Mouse (Mus musculus) embryo, embryonic 11 days (tissue): ENCODE measurements around the gene 4931409K22Rik.

ENCODE experiments used
- DNase-seq: peaks from one replicate; pipeline ENCODE4 v3.0.0-alpha.2; 2015

4931409K22Rik gene

GRCm38 (mm10) chr5:24539571-24540296 lies 16.9 kb downstream of the 4931409K22Rik start:
- DNase-seq, result no peak

- DNase-seq, result no peak
Observed at GRCm38 (mm10) chr5:24537618-24538017, 19.0 kb downstream of the 4931409K22Rik start.

DNA sequence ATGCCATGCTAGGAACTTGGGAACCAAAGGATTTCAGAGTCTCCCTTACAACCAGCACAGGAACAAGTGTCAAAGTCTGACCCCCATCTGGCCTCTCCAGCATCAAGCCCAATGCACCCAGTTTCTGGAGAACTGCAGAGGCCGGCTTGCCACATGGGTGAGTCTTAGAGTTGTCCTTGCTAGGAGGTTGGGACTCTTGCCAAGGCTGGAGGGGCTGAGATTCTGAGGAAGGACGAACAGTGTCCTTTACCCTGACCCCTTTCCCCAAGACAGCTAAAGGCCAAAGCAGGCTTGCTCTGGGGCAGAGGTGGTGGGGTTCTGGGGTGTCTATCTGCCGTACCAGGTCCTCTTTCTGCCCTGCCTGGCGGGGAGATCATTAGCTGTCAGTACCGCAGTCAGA lies 20.1 kb downstream of the 4931409K22Rik start:
- no peak for DNase-seq

- DNase-seq, result no peak
Observed at GRCm38 (mm10) chr5:24535731-24536130, 20.9 kb downstream of the 4931409K22Rik start.

DNA sequence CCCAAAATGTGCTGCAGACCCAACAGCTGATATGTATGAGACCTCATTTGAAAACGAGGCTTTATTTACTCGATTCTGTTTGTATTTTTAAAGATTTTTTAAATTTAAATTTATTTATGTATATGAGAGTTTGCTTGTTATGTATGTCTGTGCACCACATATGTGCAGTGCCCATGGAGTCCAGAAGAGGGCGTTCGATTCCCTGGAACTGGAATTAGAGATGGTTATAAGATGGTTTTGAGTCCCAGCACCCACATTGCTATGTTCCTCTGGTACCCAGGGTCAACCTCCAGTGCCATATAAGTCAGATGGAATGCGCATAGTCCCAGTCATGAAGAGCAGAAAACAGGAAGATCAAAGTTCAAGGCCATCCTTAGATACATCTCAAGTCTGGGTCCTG lies 22.3 kb downstream of the 4931409K22Rik start:
- no peak for DNase-seq

- DNase-seq, result no peak
Observed at GRCm38 (mm10) chr5:24533391-24533790, 23.2 kb downstream of the 4931409K22Rik start.

DNA sequence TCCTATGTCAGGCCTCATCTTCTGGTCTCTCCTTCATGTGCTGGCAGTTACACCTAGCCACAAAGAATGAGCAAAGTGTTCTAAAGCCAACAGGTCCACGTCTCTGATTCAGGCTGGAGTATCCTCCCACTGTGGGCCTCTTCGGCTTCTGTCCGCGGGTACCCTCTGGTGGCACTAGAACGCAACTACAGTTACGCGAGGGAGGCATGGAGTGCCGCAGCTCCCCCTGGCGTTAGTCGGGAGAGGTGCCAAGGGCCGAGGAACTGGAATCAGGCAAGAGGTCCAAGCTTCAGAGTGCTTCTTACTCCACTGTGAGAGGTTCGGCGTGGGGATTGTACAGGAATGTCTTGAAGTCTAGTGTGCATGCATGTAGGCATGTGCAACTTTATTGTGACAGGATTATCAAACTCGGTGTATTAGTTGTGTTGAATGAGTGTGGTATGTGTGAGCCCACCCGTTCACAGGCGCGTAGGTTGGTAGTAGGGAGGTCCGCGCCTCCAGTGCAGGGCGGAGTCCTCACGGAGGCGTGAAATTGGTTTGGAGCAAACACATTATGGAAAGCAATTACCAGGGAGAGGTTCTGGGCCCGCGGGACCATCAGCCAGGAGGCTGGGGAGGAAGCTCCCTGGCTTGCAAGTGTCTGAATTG lies 26.4 kb downstream of the 4931409K22Rik start:
- peak; percentile 90 for DNase-seq

GRCm38 (mm10) chr5:24527780-24528179 lies 28.8 kb downstream of the 4931409K22Rik start:
- no peak for DNase-seq

GRCm38 (mm10) chr5:24526889-24527230 lies 29.7 kb downstream of the 4931409K22Rik start, which contains the start of gene Gbx1:
Gene Gbx1 (minus strand): TSS chr5:24527202.
- DNase-seq, result peak; percentile 80

DNA sequence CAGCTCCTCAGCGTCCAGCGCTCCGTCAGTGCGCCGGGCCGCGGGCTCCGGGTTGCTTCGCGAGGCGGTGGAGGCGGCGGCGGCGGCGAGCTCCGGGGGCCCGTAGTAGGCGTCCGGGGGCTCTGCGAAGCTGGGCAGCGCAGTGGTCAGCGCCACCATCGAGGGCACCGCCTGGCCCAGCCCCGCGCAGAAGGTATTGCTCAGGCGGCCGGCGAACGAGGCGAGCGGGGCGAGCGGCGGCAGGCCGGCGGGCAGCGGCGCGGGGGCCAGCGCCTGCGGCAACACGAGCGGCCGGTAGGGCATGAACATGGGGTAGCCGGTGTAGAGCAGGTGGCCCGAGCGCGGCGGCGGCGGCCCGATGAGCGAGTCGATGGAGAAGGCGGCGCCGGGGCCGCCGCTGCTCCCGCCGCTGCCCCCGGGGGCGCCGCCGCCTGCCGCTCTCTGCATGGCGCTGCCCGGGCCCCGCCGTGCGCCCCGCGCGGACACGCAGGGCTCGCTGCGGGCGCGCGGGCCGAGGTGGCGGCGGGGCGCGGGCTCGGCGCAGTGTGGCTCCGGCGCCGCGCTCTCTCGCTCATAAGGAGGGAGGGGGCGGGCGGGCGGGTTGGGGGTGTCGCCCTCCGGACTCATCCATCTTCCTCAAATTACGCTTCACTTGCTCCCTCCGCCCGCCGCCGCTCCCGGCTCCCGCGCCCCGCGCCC lies 30.3 kb downstream of the 4931409K22Rik start:
- DNase-seq, result peak; percentile 59

DNA sequence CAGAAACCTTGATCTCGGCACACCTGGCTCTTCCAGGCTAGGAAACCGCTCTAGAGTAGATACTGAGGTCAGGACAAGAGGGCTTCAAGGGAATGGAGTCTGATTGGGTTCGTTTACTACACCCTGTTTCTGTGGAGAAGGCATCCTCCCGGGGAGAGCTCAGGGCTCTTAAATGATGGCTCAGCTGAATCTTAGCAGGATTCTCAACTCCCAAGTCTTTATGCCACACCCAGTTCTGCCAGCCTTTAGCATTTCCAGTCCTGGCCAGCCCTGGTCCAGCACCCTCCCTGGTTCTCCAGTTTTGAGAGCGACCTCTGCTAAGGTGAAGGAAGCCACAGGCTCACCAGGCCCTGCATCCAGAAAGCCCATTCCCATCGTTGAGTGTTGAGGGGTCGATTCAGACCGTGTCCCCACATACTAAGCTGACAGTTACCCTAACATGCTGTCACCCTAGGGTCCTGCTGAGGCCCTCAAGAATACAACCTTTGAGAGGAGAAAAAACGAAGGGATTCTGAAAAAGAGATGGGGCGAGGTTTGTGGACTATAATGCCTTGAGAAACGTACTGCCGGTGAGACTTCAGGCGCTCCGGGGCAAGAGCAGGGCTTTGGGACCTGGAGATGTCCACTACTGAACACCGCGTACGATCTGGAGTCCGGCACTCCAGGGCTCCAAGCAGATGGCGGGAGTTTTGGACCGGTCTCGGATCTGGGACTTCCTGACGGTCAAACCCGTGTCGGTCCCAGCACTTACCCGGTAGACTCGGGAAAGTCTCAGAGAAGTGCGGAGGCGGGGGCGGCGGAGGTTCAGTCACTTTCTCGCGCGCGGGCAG lies 31.0 kb downstream of the 4931409K22Rik start:
- DNase-seq, result peak; percentile 47

DNA sequence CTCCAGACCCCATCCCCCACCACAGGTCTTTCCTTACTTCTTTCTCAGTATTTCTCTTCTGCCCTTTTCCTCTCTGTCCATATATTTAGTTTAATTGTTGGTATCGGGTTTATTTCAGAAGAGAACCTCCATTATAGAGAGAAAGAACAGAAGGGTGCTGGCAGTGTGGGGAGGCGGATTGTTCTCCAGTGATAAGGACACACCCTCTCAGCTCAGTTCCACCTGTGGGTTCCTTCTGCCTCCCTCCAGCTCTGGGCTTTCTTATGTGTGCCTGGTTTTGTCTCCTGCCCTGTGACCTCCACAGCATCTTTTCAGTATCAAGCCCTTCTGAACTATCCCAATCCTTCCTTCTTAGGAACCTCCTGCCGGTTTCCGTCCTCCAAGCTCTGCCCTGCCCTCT lies 32.1 kb downstream of the 4931409K22Rik start:
- no peak for DNase-seq

- DNase-seq, result peak; percentile 32
Observed at GRCm38 (mm10) chr5:24523806-24524205, 32.8 kb downstream of the 4931409K22Rik start.

GRCm38 (mm10) chr5:24521366-24521765 lies 35.2 kb downstream of the 4931409K22Rik start:
- no peak for DNase-seq

- DNase-seq, result peak; percentile 14
Observed at GRCm38 (mm10) chr5:24512271-24512670, 44.3 kb downstream of the 4931409K22Rik start.

- peak; percentile 12 for DNase-seq
Observed at GRCm38 (mm10) chr5:24510635-24511034, 46.0 kb downstream of the 4931409K22Rik start.

DNA sequence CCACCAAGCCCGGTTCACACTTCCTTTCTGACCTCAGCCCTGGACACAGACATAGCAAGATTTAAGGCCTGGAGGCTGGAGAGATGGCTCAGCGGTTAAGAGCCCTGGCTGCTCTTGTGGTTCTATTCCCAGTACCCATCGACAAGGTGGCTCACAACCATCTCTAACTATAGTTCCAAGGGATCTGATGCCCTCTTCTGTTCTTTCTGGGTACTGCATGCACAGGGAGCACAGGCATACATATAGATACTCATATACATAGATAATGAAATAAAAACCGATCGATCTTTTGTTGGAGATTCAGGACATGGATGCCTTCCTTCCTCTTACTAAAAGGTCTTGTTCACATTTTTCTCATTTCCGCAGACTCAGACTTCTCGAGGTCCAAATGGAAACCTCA lies 48.2 kb downstream of the 4931409K22Rik start:
- DNase-seq, result no peak

DNA sequence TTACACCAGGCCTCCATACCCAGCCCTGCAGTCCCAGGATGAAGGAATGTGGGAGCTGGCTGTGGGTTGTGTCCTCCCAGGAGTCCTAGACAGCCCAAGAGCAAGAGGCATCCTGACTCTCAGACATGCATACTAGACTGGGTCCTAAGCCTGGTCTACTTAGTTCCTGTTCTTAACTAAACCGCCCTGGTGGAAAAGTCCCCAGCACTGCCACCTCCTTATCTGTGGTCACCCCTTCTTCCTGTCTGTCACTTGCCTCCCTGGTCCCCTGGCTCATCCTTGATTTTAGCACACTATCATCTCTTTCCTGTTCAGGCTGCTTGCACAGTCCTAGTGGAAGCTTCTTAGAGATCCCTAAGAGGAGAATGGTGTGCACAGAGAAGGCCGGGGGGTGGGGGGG lies 51.1 kb downstream of the 4931409K22Rik start:
- DNase-seq, result no peak

DNA sequence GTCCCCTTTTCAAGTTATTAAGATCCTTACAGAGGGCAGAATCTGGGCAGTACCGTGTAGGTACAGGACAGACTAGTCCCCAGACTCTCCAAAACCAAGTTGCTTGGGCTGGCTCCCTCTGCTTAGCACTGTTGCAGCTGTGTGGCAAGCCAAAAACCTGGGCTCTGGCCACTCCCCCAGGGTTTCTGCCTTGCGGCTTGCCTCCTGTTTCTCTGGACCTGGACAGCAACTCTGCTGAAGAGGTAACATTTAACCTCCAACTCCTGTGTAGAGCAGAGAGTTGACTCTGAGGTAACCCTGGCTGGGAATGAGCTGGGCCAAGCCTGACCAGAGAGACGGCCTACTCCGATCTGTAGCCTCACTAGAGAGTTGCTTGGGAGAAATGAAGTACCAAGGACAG lies 53.8 kb downstream of the 4931409K22Rik start:
- no peak for DNase-seq

- DNase-seq, result no peak
Observed at GRCm38 (mm10) chr5:24500851-24501250, 55.8 kb downstream of the 4931409K22Rik start.

- no peak for DNase-seq
Observed at GRCm38 (mm10) chr5:24499113-24499512, 57.5 kb downstream of the 4931409K22Rik start.

GRCm38 (mm10) chr5:24497526-24497925 lies 59.1 kb downstream of the 4931409K22Rik start:
- no peak for DNase-seq

DNA sequence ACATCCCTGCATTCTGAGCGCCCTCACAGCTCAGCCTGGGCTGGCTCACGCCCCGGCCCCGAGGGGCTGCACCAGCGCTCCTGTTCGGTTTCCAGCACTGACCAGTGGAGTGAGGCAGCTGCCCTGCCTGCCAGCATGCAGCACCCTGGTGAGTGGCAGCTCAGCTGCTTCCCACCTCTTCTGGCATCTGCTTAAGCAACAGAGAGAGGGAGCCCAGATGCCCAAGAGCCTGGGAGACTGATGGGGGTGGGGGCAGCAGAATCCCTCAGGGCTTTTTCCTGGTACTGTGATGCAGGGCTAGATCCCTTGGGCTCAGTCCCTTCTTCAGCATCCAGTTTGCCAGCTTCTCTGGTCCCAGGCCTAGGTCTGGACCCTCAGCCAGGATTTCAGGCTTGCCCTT lies 59.9 kb downstream of the 4931409K22Rik start:
- no peak for DNase-seq
